Mouse (Mus musculus): Measurements from ENCODE around the gene Utp3.

The Utp3 gene

DNA sequence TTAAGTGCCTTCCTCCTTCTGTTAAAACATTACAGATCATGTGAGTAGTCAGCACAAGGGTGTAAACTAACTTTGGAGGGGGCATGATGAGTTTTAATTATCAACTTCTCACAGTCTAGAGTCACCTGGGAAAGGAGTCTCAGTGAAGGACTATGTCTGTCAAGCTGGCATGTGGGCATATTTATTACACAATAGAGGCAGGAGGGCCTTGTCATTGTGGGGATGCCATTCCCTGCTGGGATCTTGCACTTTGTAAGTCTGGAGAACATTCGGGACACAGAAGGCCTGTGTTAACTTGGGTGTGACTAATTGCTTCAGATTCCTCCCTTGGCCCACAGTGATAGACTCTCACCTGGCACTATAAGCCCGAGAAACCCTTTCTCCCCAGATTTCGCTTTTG, 15.3 kb downstream of the Utp3 start:
- DNase-seq (ENCODE audit: low spot score), result no peak

DNA sequence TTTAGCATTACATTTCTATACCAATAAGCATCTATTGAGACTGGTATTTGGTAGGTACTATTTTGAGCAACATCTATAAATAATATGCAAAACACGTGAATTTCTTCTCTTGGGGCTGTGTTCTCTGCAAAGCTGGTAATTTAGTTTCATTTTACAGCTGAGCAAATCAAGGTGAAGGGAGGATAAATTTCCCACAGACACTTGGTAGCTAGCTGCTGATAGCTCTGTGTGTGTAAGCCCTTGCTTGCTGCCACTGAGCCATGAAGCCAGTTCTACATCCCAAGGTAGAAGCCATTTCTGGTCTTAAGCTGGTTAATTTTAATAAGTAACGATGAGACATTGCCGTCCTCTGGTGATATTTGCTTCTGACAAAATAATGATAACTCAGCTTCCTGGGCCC, 20.6 kb downstream of the Utp3 start:
- no peak for DNase-seq (ENCODE audit: low spot score)

DNA sequence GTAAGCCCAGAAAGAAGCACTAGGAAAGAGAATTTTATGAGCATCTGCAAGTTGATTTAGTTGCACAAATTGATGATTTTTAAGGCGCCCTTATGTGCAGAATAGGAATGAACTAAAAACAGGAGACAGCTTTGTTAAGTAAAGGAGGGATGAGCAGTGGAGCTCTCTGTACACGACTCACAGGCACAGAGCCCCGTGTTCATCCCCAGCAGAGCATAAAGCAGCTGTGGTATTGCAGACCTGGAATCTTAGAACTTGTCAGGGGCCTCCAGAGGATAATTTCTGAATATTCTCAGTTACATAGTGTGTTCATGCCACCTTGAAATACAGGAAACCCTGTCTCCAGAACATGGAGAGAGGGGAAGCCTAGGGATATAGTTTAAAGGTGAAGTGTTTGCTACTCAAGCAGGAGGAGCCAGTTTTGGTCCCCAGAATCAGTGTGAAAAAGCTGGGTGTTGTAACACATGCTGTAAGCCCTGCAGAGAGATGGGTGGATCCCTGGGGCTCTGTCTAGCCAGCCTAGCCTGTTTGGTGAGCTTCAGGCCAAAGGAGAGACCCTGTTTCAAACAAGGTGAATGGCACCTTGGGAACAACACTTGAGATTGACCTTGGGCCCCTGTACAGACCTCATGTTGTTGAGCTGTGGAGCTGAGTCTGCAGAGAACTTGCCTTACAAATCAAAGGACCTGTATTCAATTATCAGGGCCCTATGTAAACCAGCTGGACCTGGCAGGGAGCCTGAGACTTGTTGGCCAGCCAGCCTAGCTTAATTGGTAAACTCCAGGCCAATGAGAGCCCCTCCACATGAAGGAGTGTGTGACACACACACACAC, 21.5 kb downstream of the Utp3 start:
- DNase-seq (ENCODE audit: low spot score), result peak; percentile 28

DNA sequence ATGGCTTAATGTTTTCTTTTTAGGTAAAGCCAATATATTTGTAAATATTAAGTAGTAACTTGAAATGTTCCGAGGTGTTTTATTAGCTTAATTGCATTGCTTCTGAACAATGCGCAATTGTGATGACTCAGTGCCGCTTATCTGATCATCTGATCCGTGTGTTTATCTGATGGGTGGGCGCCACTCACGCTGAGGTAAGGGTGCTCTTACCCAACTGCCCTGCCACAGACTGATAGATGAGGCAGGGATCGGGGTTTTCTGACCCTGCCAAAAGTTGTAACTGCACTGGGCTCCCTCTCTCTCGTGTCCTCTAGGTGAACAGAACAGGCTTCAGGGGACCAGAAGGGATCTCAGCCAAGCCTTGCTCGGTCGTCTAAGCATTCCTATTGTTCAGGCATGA, 26.4 kb downstream of the Utp3 start:
- DNase-seq (ENCODE audit: low spot score), result no peak

DNA sequence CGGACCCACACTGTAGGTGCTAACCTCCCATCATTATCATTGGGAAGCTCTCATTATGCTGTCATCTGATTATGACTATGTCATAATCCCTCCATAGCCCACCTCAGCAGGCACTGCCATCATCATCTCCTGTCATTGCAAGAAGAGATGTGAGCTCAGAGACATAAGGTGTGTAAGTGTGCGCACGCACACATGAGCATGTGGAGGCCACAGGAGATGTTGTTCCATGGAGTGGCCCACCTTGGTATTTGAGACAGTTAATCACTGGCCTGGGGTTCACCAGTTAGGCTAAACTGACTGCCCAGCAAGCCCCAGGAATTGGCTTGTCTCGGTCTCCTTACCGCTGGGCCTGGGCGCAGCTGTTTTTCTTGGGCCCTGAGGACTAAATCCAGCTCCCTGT, 27.1 kb downstream of the Utp3 start:
- DNase-seq (ENCODE audit: low spot score), result no peak

DNA sequence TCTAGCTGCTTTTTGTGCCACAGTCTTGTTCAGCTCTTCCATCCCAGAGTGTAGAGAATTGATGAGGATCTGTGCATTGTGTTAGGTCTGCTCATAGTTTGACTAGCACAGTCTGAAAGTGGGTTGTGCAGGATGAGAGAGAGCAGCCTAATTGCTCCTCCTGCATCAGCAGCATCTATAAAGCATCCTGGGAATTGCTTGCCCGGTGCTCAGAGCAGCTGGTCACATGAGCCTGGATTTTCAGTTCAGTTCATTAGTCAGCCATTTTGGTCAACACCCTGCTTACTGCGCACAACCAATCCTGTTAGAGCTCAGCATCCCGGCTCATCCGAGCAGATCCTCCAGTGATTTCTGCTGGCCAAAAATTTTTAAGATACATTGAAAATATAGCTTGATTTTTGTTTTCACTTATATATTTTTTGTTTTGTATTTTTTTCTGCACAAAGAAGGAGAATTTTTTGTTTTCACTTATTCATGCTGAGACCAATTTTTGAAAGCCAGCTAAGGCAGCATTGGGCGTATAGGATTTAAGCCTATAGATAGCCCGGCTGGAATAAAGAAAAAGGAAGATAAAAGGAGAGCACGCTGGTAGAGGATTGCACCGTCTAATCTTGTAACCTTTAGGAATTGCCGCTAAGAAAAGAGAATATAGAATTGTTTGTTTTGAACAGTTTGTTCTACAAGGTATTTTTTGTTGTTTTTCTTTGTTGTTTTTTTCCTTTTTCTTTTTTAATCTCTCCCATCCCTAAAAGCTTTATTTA, 29.2 kb downstream of the Utp3 start:
- no peak for DNase-seq (ENCODE audit: low spot score)

DNA sequence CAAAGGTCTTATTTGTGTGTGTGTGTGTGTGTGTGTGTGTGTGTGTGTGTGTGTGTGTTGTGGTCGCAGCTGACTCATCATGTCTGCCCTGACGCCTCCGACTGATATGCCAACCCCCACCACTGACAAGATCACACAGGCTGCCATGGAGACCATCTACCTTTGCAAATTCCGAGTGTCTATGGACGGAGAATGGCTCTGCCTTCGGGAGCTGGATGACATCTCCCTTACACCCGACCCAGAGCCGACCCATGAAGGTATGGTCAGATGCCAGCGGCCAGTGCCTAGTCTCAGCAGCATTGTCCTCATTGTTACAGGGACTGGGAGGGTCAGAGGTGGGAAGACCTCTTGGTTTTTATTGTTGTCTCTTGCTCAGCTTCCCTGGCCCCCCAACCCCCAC, 29.8 kb downstream of the Utp3 start:
- no peak for DNase-seq (ENCODE audit: low spot score)

DNA sequence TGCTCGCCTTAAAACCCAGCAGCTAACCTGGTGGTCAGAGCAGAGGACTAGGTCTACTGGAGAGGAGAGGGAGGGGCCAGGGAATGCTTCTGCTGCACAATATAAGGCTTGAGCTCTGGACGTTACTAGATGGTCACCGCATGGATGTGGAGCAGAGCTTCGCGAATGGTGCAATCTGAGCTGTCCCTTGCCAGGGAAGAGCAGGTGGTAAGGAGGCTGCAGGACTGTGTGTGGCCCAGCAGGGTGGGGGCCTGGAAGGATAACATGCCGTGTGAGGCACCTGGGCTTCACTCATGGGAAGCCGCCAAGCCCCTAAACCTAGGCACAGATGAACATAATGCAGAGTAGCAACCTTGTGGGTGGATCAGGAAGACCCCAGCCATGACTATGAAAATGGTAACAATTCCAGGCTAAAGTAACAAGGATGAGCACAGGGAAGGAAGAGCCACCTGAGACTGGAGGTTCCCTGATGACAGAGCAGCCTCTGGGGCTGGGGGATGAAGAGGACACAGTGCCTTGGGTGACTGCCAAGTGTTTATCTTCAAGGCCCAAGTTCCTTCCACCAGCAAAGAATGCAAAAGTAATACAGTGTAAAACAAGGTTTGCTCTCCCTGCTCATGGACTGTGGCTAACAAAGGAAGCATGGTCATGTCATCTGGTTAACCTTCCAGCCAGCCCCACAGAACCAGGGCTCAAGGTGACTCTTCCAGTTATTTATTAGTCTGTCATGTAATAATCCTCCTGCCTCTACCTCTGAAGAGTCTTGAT, 32.3 kb downstream of the Utp3 start:
- no peak for DNase-seq (ENCODE audit: low spot score)

DNA sequence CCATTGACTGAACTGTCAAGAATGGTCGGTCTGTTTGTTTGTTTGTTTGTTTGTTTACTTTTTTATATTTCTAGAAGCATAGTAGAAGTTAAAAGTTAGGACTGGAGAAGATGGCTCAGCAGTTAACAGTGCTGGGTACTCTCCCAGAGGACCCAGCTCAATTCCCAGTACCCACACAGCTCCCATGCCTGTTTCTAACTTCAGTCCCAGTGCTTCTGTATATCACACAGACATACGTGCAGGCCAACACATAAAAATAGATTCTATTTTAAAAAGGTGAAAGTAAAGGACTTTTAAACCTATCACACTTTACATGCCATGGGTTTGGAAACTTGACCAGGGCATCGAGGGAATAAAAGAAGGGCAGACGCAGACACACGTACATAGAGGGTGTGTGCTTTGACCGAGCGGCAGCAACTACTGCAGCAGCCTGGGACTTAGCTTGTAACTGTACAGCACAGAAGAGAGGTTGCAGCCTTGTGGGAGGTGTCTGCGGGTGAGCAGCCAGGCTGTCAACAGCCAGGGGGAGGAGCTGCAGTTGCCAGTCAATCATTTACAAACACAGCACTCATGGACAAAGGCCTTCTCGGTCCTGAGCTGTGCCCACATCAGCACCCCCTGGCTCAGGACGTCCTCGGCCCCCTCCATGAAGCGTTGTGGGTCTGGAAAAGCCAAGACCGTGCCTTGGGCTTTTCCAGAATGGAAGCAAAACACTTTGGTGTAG, 33.1 kb downstream of the Utp3 start:
- DNase-seq (ENCODE audit: low spot score), result no peak

DNA sequence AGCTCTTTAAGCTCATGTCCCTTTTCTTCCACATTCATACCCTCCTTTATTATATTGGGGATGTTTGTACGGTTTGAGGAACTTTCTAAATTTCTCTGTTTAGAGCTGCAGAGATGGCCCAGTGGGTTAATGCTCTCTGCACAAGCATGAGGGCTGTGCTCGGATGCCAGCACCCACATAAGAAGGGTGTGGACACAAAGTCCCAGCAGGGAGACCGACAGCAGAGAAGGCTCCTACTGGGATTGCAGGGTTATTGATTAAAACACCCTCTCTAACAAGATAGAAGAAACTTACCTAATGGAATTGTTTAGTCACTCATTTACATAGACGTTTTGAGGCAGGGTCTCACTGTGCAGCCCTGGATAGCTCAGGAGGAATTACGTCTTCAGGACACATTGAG, 34.2 kb downstream of the Utp3 start:
- no peak for DNase-seq (ENCODE audit: low spot score)

DNA sequence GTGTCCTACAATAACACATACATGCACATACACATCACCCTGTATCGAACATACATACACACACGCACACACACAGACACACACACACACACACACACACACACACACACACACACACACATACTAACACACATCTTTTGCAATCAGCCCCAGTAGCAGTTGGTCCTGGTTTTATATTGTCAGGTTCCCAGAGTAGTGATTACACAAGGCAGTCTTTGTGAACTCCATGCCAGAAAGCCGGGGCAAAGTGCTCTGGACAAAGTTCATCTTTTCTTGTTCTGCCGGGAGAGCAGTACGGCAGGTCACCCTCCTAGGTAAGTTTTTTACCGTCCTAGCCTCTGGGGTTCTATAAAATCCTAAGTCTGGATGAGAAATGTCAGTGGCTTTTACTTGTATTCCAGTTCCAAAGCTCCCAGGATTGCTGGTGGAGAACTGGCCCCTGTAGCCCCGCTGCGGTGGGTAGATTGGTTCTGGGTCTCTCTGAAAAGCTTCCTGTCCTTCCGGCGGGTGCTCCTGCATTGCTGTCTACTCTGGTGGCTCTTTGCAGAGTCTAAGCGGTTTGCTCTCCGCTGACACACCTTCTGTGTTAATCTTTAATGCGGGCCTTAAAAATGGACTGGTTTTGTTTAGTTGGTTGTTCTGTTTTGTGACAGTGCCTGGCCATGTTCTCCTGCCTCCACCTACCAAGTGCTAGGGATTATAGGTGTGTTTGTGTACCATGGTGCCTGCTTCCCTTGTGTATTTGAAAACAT, 39.3 kb downstream of the Utp3 start:
- DNase-seq (ENCODE audit: low spot score), result no peak

DNA sequence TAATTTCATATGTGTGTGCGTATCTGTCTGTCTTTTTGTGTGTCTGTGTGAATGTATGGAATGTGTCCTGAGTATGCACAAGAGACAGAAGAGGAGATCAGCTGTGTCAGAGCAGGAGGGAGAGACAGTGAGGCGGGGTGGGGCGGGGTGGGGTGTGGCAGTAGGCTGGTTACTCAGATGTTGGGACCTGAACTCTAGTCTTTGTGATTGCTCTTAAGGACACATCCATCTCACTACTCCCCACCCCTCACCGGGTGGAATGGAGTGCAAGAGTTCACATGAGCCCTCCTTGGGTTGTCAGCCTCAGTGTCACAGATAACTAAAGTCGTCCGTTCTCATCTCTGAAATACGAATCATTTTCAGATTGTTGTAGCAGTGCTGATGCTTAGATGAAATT, 39.9 kb downstream of the Utp3 start:
- no peak for DNase-seq (ENCODE audit: low spot score)

DNA sequence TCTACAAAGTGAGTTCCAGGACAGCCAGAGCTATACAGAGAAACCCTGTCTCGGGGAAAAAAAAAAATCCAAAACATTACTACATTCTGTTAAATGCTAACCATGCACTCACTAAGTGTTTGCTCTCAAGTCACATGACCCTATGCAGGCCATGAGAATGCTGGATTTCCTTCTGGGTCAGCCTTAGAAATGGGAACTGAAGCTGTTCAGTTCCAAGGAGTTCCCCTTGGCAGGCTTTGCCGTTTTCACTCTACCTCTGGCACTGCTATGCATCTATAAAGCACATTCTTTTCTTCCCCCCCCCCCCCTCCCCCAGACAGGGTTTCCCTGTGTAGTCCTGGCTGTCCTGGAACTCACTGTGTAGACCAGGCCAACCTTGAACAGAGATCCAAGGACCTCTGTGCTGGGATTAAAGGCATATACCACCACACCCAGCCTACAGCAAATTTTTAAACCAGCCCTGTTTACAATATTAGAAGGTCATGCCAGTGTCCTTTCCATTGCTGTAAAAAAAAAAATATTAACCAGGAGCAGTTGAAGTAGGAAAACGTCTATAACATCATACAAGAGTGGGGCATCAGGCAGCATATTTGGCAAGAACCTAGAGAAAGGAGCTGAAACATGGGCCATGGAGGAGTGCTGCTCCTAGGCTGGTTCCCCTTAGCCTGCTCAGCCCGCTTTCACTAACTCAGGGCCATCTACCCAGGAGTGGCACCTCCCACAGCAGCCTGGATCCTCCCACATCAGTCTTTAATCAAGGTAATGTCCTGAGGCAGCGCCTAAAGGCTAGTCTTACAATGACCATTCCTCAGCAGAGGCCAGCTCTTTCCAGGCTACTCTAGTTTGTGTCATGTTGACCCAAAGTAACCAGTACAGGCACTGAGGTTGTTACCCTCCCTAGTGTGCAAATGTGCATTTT, 41.5 kb downstream of the Utp3 start:
- DNase-seq (ENCODE audit: low spot score), result no peak

DNA sequence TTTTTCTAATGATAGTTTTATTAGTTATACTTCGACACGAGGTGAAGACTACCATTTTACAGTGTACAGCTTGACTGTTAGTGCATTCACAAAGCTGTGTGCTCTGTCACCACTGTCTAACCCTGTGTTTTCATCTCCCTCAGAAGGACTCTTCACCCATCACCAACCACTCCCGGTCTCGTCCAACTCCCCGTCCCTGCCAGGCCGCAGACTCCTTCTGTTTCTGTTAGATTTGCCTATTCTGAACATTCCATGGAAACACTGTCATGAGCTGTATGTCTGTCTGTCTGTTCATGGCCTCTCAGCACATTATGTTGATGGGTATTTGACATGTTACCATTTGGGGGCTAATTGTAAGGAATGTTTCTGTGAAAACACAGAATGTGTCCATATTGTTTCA, 44.7 kb downstream of the Utp3 start:
- no peak for DNase-seq (ENCODE audit: low spot score)

DNA sequence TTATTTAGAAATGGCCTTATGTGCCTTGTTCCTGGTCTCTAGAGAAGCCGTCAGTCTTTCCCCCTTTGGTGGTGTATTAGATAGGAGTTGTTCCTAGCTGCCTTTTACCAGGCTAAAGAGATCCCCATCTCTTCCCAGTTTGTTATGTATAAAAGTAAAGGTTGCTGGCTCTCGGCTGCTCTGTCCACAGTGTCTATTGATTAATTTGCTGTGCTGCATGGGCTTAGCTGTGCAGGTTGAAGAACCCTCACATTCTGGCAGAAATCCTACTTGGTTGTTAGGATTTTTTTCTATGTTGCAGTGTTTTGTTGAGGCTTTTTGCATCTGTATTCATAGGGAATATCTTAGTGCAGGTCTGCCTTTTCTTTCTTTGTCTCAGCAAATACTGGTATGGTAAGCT, 47.8 kb downstream of the Utp3 start:
- no peak for DNase-seq (ENCODE audit: low spot score)

DNA sequence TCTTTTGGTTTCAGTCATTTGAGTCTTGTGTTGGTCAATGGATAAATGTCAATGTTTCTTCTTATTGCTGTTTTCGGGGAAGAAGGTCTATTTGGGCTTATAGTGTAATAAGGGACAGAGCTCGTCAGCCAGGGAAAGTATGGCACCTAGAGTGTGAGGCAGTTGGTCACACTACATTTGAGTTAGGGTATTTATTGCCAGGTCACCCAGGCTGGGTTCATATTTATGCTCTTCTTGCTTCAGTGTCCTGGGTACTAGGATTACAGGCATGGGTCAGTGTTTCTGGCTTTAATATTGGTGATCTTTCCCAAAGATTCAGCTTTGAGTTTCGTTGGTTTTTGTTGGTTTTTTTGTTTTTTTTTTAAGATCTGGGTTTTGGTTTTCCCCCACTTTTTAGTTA, 48.5 kb downstream of the Utp3 start:
- no peak for DNase-seq (ENCODE audit: low spot score)

DNA sequence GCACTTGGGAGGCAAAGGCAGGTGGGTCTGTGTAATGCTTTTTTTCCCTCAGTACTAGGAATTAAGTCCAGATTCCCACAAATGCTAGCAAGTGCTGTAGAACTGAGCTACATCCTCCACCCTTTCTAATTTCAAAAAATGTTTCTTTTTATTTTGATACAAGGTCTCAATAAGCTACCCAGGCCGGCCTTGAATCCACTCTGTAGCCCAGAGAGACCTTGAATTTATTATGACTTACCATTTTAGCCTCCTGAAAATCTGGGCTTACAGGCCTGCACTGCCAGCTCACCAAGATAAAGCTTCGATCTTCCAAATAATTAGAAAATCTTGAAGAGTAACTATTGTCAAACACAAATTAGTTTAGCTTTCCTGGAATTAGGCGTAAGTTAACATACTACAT, 49.8 kb downstream of the Utp3 start:
- no peak for DNase-seq (ENCODE audit: low spot score)

DNA sequence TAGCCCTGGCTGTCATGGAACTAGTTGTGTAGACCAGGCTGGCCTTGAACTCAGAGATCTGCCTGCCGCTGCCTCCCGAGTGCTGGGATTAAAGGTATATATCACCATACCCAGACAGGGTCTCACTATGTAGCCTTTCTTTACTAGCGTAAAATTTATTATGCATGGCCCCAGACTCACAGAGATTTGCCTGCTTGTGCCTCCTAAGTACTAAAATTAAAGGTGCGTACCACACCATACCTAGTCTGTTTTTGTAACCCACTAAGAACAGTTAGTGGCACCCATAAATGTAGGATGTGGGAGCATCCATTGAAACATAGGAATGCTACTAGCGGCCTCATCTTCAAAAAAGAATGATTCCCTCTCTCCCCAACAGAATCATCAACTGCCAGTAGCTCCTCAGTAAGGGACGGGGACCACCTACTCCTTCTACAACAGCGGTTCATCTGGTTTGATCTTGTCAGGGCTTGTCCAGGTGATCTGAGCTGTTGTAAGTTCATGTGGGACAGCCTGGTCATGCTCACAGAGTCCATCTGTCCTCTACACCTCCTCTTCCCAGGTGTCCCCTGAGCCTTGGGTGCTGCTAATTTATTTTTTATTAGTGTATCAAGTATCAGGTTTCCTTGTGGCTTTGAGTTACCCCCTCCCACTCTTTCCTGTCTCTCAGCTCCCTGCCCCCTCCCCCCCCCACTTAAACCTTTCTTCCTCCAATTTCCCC, 50.5 kb downstream of the Utp3 start:
- DNase-seq (ENCODE audit: low spot score), result no peak
